Mouse (Mus musculus) telencephalon, adult 2 months (tissue): ENCODE measurements around the gene Ahcyl2.
"Not testable (repeated sequence)": the region's sequence is repeated elsewhere in the genome, so short reads cannot be mapped to it uniquely, and the experiment has no call there.

Experiments used
- DNase-seq: peaks from one replicate; pipeline ENCODE4 v3.0.0-alpha.2; 2011; ENCODE audit warnings: low read depth, low spot score

The Ahcyl2 gene

DNA sequence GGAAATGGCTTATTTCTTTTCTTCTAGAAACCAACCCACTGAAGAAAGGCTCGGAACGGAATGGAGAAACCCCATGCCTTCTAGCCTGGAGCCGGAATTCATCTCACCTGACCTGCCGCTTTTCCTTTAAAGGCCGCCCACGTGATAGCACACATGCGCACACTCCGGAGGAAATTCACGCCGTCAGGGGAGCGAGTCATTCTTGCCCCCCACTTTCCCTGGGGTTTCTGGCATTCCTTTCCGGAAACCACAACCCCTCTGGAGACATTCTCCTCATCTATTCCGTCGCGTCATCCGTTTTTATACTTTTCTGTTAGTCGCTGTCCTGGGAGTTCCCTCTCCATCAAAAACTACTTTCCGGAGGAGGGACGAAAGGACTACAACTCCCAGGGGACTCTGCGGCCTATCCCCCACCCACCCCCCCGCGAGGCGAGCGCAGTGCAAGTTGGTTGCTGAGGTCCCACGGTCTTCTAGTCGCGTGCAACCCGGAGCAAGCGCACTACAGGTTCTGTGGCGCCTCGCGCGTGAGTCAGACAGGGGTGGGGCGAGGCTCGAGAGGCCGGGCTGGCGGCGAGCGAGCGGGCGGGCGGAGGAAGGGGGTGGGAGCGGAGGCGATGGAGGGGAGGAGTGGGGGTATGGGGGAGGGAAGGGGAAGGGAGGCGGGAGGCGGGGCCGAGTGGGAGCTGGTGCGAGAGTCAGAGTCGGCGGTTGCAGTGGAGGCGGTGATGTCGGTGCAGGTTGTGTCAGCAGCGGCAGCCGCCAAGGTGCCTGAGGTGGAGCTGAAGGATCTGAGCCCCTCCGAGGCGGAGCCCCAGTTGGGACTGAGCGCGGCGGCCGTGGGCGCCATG is at the start of gene Ahcyl2:
Gene Ahcyl2, plus strand, starts transcription at position 199 of the 848 bp plus-strand sequence.
- DNase-seq: peak; percentile 95

DNA sequence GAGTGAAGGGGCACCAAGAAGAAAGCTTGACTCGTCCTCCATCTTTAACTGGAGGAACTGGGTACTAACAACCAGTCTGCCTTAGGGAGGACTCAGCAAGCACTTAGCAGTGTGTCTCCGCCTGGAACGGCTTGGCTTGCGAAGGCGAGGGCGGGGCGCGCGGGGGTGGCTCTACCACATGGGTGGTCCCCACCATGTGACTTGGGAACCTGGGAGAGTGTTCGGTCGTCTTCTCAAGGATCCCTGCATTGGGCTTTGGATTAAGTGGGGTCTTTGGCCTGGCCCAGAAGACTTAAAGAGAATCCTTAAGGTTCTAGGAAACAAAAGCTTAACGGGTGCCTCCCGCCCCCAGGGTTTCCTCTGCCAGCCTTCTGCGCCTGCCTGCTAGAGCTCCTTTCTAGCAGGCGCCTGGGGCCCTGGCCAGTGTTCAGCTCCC is 48.9 kb upstream of the Ahcyl2 start:
- peak; percentile 52 for DNase-seq

GRCm38 (mm10) chr6:29721890-29722289 is 45.9 kb upstream of the Ahcyl2 start:
- DNase-seq: no peak

DNA sequence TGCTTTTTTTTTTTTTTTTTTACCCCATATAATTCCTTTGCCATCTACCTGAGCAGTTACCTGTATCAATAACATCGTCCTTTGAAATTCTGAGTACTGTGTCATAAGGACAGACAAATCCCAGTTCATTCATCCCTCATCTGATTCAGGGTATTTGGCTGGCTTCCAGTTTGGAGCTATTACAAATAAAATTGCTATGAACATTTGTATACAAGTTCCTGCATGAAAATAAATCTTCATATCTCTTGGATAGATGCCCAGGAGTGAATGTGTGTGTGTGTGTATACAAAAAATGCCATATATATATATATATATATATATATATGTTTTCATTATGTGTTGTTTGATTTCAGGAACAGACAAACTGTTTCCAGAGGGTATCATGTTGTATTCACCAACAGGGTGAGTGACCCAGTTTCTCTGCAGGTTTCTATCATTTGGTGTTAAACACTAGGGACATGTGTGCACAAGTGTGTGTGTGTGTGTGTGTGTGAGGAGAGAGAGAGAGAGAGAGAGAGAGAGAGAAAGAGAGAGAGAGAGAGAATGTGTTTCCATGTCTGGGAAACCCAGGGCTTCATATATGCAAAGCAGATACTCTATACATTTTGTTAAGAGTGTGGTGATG is 41.1 kb upstream of the Ahcyl2 start:
- no peak for DNase-seq

- no peak for DNase-seq
Observed at GRCm38 (mm10) chr6:29728035-29728434, 39.8 kb upstream of the Ahcyl2 start.

DNA sequence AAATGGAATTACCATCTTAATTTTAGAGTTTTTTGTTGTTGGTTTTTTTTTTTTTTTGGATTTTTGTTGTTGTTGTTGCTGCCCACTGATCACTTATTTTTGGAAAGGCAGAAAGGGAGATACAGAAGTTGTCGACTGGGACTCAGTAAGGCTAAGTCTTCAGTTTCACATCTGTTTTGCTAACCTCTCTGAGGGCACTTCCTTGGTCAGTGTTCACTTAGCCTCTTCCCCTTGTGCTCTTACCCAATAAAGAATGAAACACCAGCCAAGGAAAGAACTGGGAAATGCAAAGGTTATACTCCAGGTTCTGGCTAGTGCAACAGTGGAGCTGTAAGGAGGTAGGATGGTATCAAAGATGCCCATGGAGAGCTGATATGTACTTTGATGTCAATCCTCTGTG is 38.3 kb upstream of the Ahcyl2 start:
- no peak for DNase-seq

DNA sequence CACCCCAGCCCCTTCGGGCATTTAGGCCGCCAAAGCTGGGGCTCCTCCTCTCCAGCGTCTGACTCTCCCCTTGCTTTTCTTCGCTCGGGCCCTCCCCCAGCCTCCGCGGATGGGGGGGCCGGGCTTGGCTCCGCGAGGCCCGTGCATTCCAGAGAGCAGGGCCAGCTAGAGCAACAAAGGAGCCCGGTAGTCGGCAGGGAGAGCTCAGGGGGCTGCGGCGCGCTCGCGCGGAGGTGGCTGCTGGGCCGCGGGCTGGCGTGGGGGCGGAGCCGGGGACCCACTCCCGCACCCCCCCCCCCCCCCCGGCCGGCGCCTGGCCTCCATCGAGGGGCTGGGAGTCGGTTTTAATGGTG is 32.5 kb upstream of the Ahcyl2 start, which contains the start of gene Smo:
Gene Smo, plus strand, starts transcription at position 168 of the 353 bp plus-strand sequence.
- DNase-seq: no peak

DNA sequence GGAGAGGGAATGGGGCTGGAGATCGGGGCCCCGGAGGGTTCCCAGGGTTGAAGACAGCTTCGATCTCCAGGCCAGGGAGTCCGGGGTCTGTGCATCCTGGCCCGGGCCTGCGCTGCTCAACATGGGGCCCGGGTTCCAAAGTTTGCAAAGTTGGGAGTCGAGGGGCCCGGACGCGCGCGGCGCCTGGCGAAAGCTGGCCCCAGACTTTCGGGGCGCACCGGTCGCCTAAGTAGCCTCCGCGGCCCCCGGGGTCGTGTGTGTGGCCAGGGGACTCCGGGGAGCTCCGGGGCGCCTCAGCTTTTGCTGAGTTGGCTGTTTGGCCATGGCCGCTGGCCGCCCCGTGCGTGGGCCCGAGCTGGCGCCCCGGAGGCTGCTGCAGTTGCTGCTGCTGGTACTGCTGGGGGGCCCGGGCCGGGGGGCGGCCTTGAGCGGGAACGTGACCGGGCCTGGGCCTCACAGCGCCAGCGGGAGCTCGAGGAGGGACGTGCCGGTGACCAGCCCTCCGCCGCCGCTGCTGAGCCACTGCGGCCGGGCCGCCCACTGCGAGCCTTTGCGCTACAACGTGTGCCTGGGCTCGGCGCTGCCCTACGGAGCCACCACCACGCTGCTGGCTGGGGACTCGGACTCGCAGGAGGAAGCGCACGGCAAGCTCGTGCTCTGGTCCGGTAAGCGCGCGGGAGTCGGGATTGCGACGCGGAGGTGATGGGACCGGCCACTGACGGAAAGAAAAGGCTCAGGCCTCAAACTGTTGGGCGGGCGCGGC is 31.9 kb upstream of the Ahcyl2 start:
- DNase-seq: no peak

GRCm38 (mm10) chr6:29736610-29737458 is 31.0 kb upstream of the Ahcyl2 start:
- no peak for DNase-seq

GRCm38 (mm10) chr6:29751466-29752152 is 16.2 kb upstream of the Ahcyl2 start:
- DNase-seq: peak; percentile 82

- DNase-seq: no peak
Observed at GRCm38 (mm10) chr6:29753336-29753735, 14.5 kb upstream of the Ahcyl2 start.

DNA sequence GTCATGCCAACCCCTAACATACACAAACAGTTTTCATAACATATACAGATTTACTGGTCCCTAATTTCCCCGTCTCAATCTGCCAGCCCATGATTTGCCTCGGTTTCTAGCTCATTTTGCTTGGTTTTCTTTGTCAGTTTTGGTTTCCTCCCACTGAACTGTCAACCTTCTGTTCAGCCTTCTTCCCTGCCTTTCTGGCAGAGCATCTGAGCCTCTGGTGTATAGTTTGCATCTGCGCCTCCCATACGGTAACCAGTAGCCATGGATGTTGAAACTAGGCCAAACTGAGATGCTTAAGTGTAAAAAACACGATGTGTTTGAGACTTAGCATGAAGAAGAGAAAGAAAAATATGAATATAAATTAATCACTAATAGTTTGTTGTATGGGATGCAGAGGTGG is 11.8 kb upstream of the Ahcyl2 start:
- DNase-seq: peak; percentile 70

DNA sequence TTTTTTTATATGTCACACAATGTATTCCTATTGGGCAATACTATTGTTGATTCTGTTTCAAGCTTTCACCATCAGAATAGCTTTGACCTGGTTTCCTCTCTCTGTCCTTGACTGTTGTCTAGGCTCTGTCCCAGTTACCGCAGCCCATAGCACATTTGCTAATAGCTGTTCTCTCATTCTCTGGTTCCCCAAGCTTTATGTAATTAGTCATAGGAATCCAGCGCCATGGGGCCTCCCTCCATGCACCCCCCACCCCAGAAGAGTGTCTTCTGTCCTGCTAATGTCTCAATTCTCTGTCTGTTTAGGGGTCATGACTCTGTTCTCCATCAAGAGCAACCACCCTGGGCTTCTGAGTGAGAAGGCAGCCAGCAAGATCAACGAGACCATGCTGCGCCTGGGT is 11.3 kb upstream of the Ahcyl2 start:
- DNase-seq: no peak

GRCm38 (mm10) chr6:29758417-29758816 is 9.4 kb upstream of the Ahcyl2 start:
- DNase-seq: peak; percentile 55

DNA sequence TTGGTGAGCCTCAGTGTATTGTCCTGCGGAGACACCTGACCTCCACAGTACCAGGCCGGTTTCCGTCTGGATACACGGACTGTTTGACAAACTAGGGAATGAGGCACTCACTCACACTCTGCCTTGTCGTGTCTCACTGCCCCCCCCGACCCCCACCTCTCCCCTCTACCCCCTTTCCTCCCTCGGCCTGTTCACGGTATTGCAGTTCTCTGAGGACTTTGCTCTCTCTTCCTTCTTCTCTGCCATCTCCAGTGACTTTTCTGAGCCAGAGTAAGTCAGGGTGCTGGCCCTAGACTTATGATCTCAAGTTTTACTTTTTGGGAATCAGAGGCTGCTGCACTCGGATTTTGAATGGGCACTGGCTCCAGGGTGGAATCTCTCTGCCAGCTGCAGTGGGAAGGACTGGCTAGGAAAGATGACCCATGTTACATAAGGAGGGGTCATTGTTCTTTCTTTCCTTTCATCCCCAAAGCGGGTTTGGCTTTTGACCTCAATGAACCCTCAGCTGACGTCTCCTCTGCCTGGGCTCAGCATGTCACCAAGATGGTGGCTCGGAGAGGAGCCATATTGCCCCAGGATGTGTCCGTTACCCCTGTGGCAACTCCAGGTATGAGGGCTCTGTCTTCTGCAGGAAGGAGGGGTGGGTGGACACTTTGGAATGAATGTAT is 8.7 kb upstream of the Ahcyl2 start:
- DNase-seq: no peak

- DNase-seq: not testable (repeated sequence)
Observed at GRCm38 (mm10) chr6:29760397-29760796, 7.4 kb upstream of the Ahcyl2 start.

GRCm38 (mm10) chr6:29761282-29761681 is 6.5 kb upstream of the Ahcyl2 start:
- no peak for DNase-seq

DNA sequence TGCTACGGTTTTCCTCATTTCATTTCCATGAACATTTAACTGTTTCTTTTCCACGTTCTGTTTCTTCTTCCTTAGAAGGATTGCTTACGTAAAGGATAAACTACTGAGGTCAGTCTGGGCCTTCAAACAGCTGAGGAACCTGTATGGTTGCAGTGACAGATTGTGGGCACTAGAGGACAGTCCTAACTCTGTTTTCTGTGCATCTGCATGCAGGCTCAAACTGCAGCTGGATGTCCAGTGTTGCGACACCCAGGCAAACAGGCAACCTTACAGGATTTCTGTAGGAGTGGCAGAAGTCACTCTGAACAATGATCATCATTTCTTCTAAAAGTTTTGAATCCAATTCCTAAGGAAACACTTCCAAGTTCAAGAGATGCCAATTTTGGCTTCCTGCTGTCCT is 5.3 kb upstream of the Ahcyl2 start:
- no peak for DNase-seq

GRCm38 (mm10) chr6:29766874-29767273 is 937 bp upstream of the Ahcyl2 start:
- DNase-seq: no peak

DNA sequence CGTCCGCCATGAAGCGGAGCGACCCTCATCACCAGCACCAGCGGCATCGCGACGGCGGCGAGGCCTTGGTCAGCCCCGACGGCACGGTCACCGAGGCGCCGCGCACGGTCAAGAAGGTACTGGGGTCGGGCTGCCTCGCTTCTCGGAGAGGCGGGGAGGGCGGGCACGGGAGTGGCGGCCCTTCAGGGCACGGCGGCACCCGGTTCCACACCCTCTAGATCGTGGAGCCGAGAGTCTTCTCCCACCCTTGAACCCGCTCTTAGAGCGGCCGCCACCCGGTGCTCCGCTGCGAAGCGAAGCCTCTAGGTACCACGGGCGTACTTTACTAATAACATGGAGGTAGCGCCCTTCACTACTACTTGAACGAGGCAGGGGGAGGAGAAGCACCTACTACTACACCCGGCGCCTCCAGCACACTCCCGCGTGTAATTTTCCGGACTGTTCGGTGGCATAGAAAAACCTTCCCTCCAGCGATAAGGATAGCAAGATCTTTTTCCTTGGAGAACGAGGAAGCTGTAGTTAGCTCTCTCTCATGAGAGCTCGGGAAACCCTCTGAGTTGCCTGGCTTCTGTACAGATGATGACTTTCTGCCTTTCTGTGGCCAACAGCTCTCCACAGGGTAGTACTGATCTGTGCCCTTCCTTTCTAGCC is 1.1 kb downstream of the Ahcyl2 start:
- no peak for DNase-seq
